Mouse (Mus musculus) forebrain, embryonic 16.5 days (tissue): ENCODE measurements around the gene Zmynd19. TPM values are rescaled to one million over a fixed set of nuclear protein-coding genes. Genes with fewer than 3 reads are reported as not detected.

Source experiments
- ATAC-seq: fragments of 200-750 bp; cut with Nextera tagmentation; 2 replicates; pipeline ENCODE4 v1.8.0; 2017; ENCODE audit warnings: mild to moderate bottlenecking, moderate library complexity
- H3K27ac ChIP-seq: fragments of 300-500 bp; sonication (generic); 2 replicates; pipeline ENCODE4 v1.5.1; 2014; ENCODE audit warnings: low read length, control low read depth
- H3K27me3 ChIP-seq: fragments of 300-500 bp; sonication (generic); replicated peaks from 2 replicates; pipeline ENCODE4 v1.6.1; 2014; ENCODE audit warnings: low read length; ENCODE audit not compliant: control insufficient read depth, insufficient read depth
- H3K36me3 ChIP-seq: fragments of 300-500 bp; sonication (generic); 2 replicates; pipeline ENCODE4 v1.6.1; 2014; ENCODE audit not compliant: control insufficient read depth, insufficient read depth
- H3K4me1 ChIP-seq: fragments of 300-500 bp; sonication (generic); replicated peaks from 2 replicates; pipeline ENCODE4 v1.6.1; 2014; ENCODE audit warnings: low read length; ENCODE audit not compliant: control insufficient read depth, insufficient read depth
- H3K4me2 ChIP-seq: fragments of 300-500 bp; sonication (generic); 2 replicates; pipeline ENCODE4 v1.6.1; 2014; ENCODE audit warnings: mild to moderate bottlenecking, low read length, control low read depth
- H3K4me3 ChIP-seq: fragments of 300-500 bp; sonication (generic); replicated peaks from 2 replicates; pipeline ENCODE4 v1.5.1; 2014; ENCODE audit warnings: mild to moderate bottlenecking, low read length, control low read depth
- H3K9ac ChIP-seq: fragments of 300-500 bp; sonication (generic); replicated peaks from 2 replicates; pipeline ENCODE4 v1.6.1; 2014; ENCODE audit warnings: low read depth, low read length, control low read depth
- H3K9me3 ChIP-seq: fragments of 300-500 bp; sonication (generic); 2 replicates; pipeline ENCODE4 v1.6.1; 2016; ENCODE audit warnings: low read length; ENCODE audit not compliant: control insufficient read depth
- whole genome bisulfite sequencing: fragments of 180-500 bp; shearing (Covaris S2); extraction: QIAGEN DNeasy Blood & Tissue Kit; methylation state at CpG from one replicate; pipeline ENCODE4 v1.1.7; 2014; 5-methylcytosine and 5-hydroxymethylcytosine counted together
- polyA plus RNA-seq: library from polyadenylated mRNA; unstranded; fragments of >200 nt; fragmentation: Nextera tagmentation; extraction: Ambion mirVana; gene quantifications from 2 replicates; pipeline ENCODE4 v1.2.1, GENCODE M21; 2015

The Zmynd19 gene
- polyA plus RNA-seq, 1 experiment from 2014 or later = 20.8 TPM

DNA sequence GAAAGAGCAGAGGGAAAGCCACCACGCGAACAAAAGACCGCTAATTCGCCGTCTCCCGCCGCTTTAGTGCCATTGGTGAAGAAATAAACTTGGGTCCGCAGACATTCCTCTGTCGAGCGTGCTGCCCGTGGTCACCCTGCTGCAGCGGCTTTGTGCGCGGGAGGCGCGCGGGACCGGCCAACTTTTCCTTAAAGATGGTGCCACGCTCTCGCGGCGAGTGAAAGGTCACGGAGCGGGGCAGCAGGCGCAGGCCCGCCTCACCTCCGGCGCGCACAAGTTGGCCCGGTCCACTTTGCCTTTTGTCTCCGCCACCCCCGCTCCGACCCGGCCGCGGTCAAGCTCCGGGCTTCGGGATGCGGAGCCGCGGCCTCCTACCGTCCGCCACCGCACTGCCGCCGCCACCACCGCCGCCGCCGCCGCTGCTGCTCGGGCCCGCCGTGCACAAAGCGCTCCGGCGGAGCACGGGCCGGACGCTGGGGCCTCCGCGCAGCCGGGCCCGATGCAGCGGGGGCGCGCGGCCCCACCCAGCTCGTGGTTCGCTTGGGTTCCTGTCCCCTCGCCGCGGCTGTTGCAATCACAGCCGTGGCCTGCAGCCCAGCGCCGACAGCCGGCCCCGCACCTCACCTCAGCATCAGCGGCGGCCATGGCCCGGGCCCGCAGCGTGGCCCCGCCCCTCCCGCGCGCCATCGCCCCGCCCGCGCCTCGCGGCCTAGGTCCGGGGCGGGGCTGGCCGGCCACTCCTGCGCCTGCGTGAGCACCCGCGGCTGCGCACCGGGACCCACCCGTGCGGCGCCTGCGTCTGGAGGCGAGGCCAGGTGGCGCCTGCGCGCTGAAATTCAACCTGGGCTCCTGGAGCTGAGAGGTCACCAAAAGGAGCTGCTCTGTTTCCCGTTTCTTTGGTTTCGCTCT, 30.4 kb upstream of the Zmynd19 start, which contains the start of gene Ehmt1:
Gene Ehmt1, minus strand, starts transcription at position 685 of the 909 bp plus-strand sequence.
- under 1% methylated on average over 91 of the region's 112 CpGs for WGBS
- Histone ChIP-seq H3K27me3 (no peaks in the 10 kb centered on the region), H3K27ac (peak within 1 kb of the TSS; percentile 97), H3K4me2 (peak within 1 kb of the TSS; percentile 78), H3K9ac (peak within 1 kb of the TSS; percentile 98), H3K9me3 (no peaks in the 10 kb centered on the region), H3K36me3 (no peaks in the 10 kb centered on the region), H3K4me3 (peak within 1 kb of the TSS; percentile 98), H3K4me1 (peaks cover 13% of the 10 kb centered on the region)
- ATAC-seq = peak; percentile 98

DNA sequence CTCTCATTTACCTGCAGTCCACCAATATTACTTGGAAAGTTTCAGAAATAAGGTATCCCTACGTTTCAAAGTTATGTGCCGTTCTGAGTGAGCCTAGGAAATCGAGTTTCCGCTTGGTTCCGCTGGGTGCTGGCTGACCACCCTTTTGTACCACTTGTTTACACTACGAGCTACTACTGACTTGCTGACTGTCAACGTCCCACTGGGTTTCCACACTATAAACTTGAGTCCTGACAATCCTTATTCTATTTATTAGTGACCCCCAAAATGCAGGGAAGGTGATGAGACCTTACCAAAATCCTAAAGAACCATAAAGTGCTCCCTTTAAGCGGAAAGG, 29.8 kb upstream of the Zmynd19 start:
- ATAC-seq = peak; percentile 47

DNA sequence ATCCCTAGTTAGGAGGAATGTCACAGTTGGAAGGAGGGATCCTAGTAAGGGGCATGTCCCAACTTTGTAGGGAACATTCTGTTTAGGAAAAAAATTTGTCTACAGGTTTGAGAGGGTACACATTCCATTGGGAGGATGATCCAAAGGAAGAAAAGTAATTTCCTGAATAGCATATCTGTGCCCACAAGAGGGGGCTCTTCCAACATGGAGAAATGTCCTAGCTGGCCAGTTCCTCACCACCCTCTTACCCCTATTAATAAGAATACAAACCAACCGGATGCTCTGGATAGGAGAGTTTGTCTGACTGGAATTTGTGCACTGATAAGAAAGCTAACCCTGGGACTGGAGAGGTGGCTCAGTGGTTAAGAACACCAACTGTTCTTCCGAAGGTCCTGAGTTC, 26.0 kb upstream of the Zmynd19 start:
- no peak overlapping the region for H3K9ac ChIP-seq
- no peaks in the 10 kb centered on the region for H3K27me3 ChIP-seq
- ATAC-seq = no peak
- no peaks in the 10 kb centered on the region for H3K9me3 ChIP-seq
- H3K4me1 ChIP-seq = 0 out of 2 replicates have a peak, but pooled peaks cover 3% of the 10 kb centered on the region
- H3K4me2 ChIP-seq = no peak overlapping the region
- 45% methylated on average over 2 of the region's 2 CpGs for WGBS
- no peak overlapping the region for H3K4me3 ChIP-seq
- H3K36me3 ChIP-seq = no peaks in the 10 kb centered on the region
- no peak overlapping the region for H3K27ac ChIP-seq

More for the DNA sequence above, 29.8 kb upstream of the Zmynd19 start:
- H3K9me3 ChIP-seq = no peaks in the 10 kb centered on the region
- peak overlapping the region; percentile 98 for H3K4me3 ChIP-seq
- H3K27ac ChIP-seq = peak overlapping the region; percentile 47; the same call in 1 of the 2 replicates
- H3K27me3 ChIP-seq = no peaks in the 10 kb centered on the region
- H3K4me2 ChIP-seq = peak overlapping the region; percentile 78
- 10% methylated on average over 8 of the region's 8 CpGs for WGBS
- H3K4me1 ChIP-seq = peaks cover 13% of the 10 kb centered on the region
- H3K9ac ChIP-seq = peak overlapping the region; percentile 98
- H3K36me3 ChIP-seq = no peaks in the 10 kb centered on the region

DNA sequence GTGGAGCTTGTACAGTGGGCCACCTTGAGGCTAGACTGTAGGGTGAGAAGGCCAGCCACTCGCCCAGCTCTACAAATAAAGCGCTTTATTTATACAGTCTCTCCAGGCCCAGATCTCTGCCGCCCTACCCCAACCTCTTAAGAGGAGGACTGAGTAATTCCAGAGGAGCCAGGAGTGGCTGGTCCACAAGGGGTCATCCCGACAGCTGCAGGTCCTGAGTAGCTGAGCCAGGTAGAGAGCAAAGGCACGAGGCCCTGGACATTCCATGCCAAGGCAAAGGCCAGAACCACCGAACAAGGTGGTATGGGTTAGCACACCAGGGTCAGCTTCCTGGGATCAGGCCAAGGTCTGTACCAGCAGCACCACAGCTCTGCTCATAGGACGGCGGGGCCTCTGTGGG, 24.3 kb upstream of the Zmynd19 start:
- Histone ChIP-seq H3K4me3 (no peak overlapping the region), H3K4me1 (no peaks in the 10 kb centered on the region), H3K27me3 (no peaks in the 10 kb centered on the region), H3K9ac (no peak overlapping the region), H3K27ac (no peak overlapping the region), H3K4me2 (no peak overlapping the region), H3K36me3 (no peaks in the 10 kb centered on the region), H3K9me3 (no peaks in the 10 kb centered on the region)
- ATAC-seq = no peak
- WGBS = 92% methylated on average over 8 of the region's 8 CpGs

DNA sequence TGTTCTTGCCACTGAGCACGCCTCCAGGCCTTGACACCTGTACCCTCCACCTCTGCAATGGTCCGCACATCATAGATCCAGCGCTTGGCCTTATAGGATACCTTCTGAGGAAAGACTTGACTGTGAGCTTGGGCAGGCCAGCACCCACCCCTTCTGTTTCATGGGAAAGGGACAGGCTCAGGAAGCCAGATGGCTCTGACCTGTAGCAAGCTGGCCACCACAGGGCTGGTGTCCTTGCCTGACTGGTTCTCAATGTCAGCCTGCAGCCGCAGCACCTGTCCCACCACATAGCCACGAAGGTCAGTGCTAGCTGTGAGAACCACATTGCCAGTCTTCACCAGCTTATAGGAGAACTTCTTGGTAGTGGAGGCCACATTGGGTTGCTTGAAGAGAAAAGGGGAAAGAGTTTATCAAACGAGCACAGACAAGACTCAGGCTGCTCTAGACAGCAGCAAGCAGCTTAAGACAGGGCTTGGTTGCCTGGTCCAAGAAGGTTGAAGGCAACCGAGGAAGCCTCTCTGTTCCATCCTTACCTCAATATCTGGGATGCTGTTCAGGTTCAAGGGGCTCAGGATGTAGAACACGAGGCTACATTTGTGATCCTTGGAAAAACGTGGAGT, 23.1 kb upstream of the Zmynd19 start:
- WGBS = 87% methylated on average over 9 of the region's 9 CpGs
- Histone ChIP-seq H3K4me3 (no peak overlapping the region), H3K9me3 (no peaks in the 10 kb centered on the region), H3K4me1 (no peaks in the 10 kb centered on the region), H3K27me3 (no peaks in the 10 kb centered on the region), H3K27ac (no peak overlapping the region), H3K9ac (no peak overlapping the region), H3K4me2 (no peak overlapping the region), H3K36me3 (no peaks in the 10 kb centered on the region)
- no peak for ATAC-seq

DNA sequence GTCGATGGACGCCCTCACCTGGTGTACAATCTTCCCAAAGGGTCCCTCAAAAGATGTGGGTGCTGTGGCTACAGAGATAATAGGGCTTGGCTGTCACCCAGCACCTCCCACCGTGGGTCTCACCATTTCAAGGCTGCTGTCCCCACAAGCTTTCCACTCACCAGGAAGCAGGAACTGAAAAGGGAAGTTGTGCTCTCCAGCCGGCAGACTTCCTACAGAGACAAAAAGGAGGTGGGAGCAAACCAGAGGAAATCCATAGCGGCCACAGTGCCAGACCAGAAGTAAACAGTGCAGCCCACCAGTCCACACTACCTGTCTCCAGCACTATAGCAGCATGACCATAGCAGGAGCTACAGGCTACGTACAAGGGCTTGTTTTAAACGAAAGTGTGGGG, 22.6 kb upstream of the Zmynd19 start:
- H3K4me1 ChIP-seq = no peaks in the 10 kb centered on the region
- no peak overlapping the region for H3K9ac ChIP-seq
- no peak overlapping the region for H3K27ac ChIP-seq
- H3K27me3 ChIP-seq = no peaks in the 10 kb centered on the region
- 83% methylated on average over 7 of the region's 7 CpGs for WGBS
- H3K36me3 ChIP-seq = no peaks in the 10 kb centered on the region
- no peak for ATAC-seq
- H3K4me2 ChIP-seq = no peak overlapping the region
- no peaks in the 10 kb centered on the region for H3K9me3 ChIP-seq
- H3K4me3 ChIP-seq = no peak overlapping the region

DNA sequence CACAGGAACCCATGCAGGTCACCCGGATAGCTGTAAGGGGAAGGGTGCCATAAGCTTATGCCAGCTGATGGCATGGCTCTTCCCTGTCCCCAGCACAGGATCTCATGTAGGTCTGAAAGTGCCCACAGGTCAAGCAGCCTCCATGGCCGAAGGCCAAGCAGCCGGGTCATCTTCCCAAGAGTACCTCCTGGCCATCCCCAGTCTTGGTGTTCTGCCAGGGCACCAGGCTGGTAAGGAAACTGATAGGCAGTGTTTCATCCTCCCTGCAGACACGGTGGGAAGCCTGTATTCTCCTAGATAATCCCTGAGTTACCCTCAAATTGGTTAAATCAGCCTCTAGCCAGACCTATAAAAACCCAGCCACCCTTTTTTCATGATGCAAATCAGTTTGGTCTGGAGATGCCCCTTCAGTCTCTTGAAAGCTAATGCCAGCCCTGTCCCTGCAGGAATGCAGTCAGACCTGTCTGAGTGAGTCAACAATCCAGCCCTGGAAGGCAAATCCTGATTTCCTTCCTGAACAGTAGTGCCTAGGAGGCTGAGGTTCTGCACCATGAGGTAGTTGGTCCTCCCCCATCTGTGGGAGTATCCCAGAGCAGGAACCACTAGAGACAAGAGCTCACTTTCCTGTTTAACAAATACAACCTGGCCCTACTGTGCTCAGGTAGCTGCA, 21.6 kb upstream of the Zmynd19 start:
- H3K9me3 ChIP-seq = no peaks in the 10 kb centered on the region
- H3K4me3 ChIP-seq = no peak overlapping the region
- no peak overlapping the region for H3K27ac ChIP-seq
- H3K9ac ChIP-seq = no peak overlapping the region
- H3K36me3 ChIP-seq = no peaks in the 10 kb centered on the region
- no peak for ATAC-seq
- H3K4me1 ChIP-seq = no peaks in the 10 kb centered on the region
- WGBS = 63% methylated on average over 4 of the region's 4 CpGs
- H3K4me2 ChIP-seq = no peak overlapping the region
- H3K27me3 ChIP-seq = no peaks in the 10 kb centered on the region

DNA sequence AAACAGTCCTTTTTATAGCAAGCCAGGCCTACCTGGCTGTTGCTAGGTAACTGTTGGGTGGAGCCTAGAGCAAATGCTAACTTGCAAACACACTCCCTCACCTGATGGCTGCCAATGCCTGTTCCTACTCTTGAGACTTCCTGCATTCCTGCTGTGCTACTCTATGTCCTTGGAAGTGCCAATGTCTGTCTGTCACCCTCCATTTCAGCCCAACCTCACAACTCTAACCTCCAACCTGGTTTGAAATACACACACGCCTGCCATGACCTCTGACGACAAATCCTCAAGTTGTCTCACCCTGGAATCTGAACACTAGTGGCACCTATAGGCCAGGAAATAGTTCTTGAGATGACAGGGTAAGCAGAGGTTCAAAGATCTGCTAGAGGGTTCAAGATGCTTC, 20.5 kb upstream of the Zmynd19 start:
- no peak overlapping the region for H3K4me3 ChIP-seq
- no peaks in the 10 kb centered on the region for H3K9me3 ChIP-seq
- H3K9ac ChIP-seq = no peak overlapping the region
- H3K4me2 ChIP-seq = no peak overlapping the region
- no peaks in the 10 kb centered on the region for H3K36me3 ChIP-seq
- H3K27ac ChIP-seq = no peak overlapping the region
- WGBS = 69% methylated on average over 2 of the region's 2 CpGs
- no peak for ATAC-seq
- no peaks in the 10 kb centered on the region for H3K27me3 ChIP-seq
- H3K4me1 ChIP-seq = peaks cover 6% of the 10 kb centered on the region

DNA sequence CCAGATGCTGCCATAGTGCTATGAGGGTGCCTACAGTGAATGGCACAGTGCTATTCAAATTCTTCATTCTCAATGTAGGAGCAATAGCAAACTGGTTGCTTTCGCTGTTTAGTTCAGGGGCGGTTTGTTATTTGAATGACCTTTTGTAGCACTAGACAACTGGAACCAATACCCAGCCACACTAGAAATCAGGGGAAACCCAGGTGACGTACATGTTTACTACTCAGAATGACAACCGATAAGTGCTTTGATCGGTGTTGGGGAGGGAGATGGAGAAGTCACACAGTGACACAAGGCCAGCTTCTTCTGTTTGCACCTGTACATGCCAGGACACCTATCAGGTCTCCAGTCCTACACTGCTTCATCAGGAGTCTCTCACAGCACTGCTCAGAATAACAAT, 20.0 kb upstream of the Zmynd19 start:
- Histone ChIP-seq H3K4me1 (peaks cover 7% of the 10 kb centered on the region), H3K9ac (no peak overlapping the region), H3K4me2 (no peak overlapping the region), H3K4me3 (no peak overlapping the region), H3K27ac (no peak overlapping the region), H3K36me3 (no peaks in the 10 kb centered on the region), H3K27me3 (no peaks in the 10 kb centered on the region), H3K9me3 (no peaks in the 10 kb centered on the region)
- 91% methylated on average over 5 of the region's 5 CpGs for WGBS
- ATAC-seq = no peak
